Mouse (Mus musculus) liver, embryonic 14.5 days (tissue): ENCODE measurements at regions not wholly inside any gene's neighbourhood (a gene's known extent, or its start where the extent isn't known, plus 50 kb on each side); places are given as distances from the start of the nearest gene placed in this dataset.

Source experiments
- CTCF ChIP-seq: IDR thresholded peaks from 2 replicates; pipeline ENCODE4 v1.5.1; 2016; ENCODE audit warnings: antibody characterized with exemption, low read depth, control low read depth
- EP300 ChIP-seq: IDR thresholded peaks from 2 replicates; pipeline ENCODE4 v1.6.1; 2016; ENCODE audit warnings: antibody characterized with exemption, low read depth

DNA sequence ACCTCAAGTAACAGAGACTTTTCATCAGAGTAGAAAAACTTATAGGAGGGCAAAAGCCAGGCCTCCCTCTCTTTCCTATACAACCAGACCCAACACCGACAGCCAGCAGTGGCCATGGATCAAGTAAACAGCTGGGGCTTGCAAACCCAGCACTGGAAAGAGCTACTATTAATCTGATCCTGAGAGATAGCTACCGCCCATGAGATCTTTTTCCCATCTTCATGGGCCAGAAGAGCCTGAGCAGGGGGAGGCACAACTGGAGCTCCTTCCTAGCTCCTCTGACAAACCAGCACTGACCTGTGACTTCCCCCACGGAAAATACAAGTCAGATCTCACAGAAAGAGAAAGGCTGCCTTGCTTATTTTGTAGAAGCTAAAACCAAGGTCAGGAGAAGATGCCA is 311.1 kb downstream of the Rps6kc1 start:
- TF ChIP-seq CTCF (no peak), EP300 (no peak)
